Mouse (Mus musculus) adrenal gland, adult 18-20 months (tissue): ENCODE results near the gene Gm6356. TPM values are rescaled to one million over a fixed set of nuclear protein-coding genes. Genes with fewer than 3 reads are reported as not detected.
"Not testable (repeated sequence)": the region's sequence is repeated elsewhere in the genome, so short reads cannot be mapped to it uniquely, and the experiment has no call there.

Source experiments
- DNase-seq, 2 experiments: peaks; one replicate each; pipeline ENCODE4 v3.0.0; 2021 to 2022; ENCODE audit warnings: low spot score in 2 of 2
- long read RNA-seq, 2 experiments: library from polyadenylated mRNA; stranded (forward); transcript quantifications; one replicate each; pipeline ENCODE4 v2.0.0; 2021
- total RNA-seq, 2 experiments: library from RNA; stranded (reverse); gene quantifications; 1 replicate in 1 of 2; 2 replicates in 1 of 2; pipeline ENCODE4 v1.2.3; 2021

The Gm6356 gene
- not detected for total RNA-seq
- long read RNA-seq, experiment 1: 0 reads
- long read RNA-seq, experiment 2: 0 reads

DNA sequence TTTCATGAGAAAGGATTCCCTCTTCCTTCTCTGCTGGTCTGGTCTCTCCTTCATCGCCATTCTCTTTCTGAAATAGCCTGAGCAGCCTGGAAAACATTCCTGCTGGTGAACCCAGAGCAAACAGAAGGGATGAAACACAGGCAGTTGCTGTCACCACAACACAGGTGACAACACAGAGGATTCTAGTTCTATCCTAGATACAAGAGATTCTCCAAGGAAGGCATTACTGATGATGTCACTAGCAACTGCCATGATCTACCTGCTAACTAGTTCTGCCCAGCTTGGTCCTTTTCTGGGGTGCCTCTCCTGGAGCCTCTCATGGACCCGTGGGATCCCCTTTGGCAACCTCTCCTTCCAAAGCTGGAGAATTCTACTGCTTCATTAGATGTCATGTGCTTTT is at the start of gene Gm6356:
Gene Gm6356, minus strand, starts transcription at position 101 of the 400 bp plus-strand sequence.
- DNase-seq: not testable (repeated sequence)

Other genes with a start within 250 kb of the Gm6356 start
- gene Gm3636, start 231.5 kb downstream of the Gm6356 start, total RNA-seq: not detected
- gene Gm8362, start 199.4 kb downstream of the Gm6356 start, total RNA-seq: not detected
- not detected for gene Gm3642, start 133.5 kb downstream of the Gm6356 start, total RNA-seq
- gene Gm3667, start 83.9 kb downstream of the Gm6356 start, total RNA-seq: not detected
- under 1 TPM in 1 of 2 experiments, not detected in 1; 0.19 TPM for gene Gm10406, start 53.6 kb upstream of the Gm6356 start, total RNA-seq
- not detected for gene Gm3685, start 71.2 kb upstream of the Gm6356 start, total RNA-seq
- gene Gm3696, start 126.8 kb upstream of the Gm6356 start, total RNA-seq: under 1 TPM in 1 of 2 experiments, not detected in 1; 0.19 TPM
- not detected for gene Gm6676, start 151.6 kb upstream of the Gm6356 start, total RNA-seq
- under 1 TPM; 0.20 to 0.22 TPM for gene Gm3512, start 200.7 kb upstream of the Gm6356 start, total RNA-seq
- not detected for gene Gm16434, start 220.7 kb upstream of the Gm6356 start, total RNA-seq